Mouse (Mus musculus): ENCODE results near the gene Cc2d2a.

DNA sequence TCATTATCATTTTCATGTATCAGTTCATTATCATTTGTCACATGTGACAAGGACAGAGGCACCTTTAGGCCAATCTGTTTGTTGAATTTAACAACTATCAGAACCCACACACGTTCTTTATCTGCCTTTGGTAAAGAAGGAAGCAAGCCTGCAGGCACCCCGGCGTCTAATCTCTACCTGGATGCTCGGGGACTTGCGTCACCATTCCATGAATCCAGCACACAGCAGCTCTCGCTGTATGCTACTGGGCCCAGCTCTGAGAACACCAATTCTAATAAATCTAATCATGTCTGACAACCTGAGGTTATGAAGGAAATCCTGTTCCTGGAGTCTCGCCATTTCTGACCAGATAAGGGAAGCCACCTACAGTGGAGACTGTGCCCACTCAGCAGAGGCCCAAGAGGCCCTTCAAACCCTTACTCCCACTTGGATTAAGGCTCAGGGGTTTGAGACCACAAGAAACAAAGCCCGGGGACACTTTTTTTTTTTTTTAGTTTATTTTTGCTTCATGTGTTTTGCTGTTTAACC, 7.0 kb downstream of the Cc2d2a start:
- TF ChIP-seq CTCF (conservative IDR thresholded peaks at IDR 0.05; ENCODE audit: low read length): no peak
- TF ChIP-seq POU5F1 (IDR thresholded peaks at IDR 0.05; ENCODE audit: borderline replicate concordance, low read length): no peak
- no peak for TF ChIP-seq NANOG (IDR thresholded peaks at IDR 0.05; ENCODE audit: borderline replicate concordance, low read length)
